Mouse (Mus musculus): ENCODE results near the gene Washc3. TPM values are rescaled to one million over a fixed set of nuclear protein-coding genes. Genes with fewer than 3 reads are reported as not detected.

The Washc3 gene
- 41.3 and 47.5 TPM in 2 replicates for polyA plus RNA-seq (2015; fragmentation: Nextera tagmentation; extraction: Ambion mirVana)

- Histone ChIP-seq H3K4me1 (peaks cover 4% of the 10 kb centered on the region), H3K9ac (replicated peaks) (peak within 1 kb of the TSS; percentile 80), H3K36me3 (no peaks in the 10 kb centered on the region), H3K27ac (replicated peaks) (peak within 1 kb of the TSS; percentile 88), H3K27me3 (replicated peaks) (no peaks in the 10 kb centered on the region), H3K9me3 (replicated peaks) (no peaks in the 10 kb centered on the region), H3K4me2 (peak within 1 kb of the TSS; percentile 72), H3K4me3 (replicated peaks) (peak within 1 kb of the TSS; percentile 70)
- 2% methylated on average over 23 of the region's 23 CpGs for WGBS
- ATAC-seq (ENCODE audit: low FRiP score), result peak; percentile 100
Observed at GRCm38 (mm10) chr10:88200951-88201638, at the start of gene Washc3. TSS of gene Washc3 (plus strand) at chr10:88201093.

- Histone ChIP-seq H3K36me3 (peaks cover 33% of the 10 kb centered on the region), H3K4me3 (replicated peaks) (no peak overlapping the region), H3K27me3 (replicated peaks) (no peaks in the 10 kb centered on the region), H3K9me3 (replicated peaks) (no peaks in the 10 kb centered on the region), H3K4me2 (no peak overlapping the region), H3K4me1 (peaks cover 8% of the 10 kb centered on the region), H3K27ac (replicated peaks) (no peak overlapping the region), H3K9ac (replicated peaks) (no peak overlapping the region)
- 94% methylated on average over 6 of the region's 6 CpGs for WGBS
- ATAC-seq (ENCODE audit: low FRiP score), result no peak
Observed at GRCm38 (mm10) chr10:88151658-88152057, 49.2 kb upstream of the Washc3 start.

- H3K4me3 ChIP-seq (replicated peaks), result no peak overlapping the region
- peaks cover 25% of the 10 kb centered on the region for H3K36me3 ChIP-seq
- H3K9me3 ChIP-seq (replicated peaks), result no peaks in the 10 kb centered on the region
- H3K9ac ChIP-seq (replicated peaks), result no peak overlapping the region
- ATAC-seq (ENCODE audit: low FRiP score), result no peak
- 96% methylated on average over 2 of the region's 2 CpGs for WGBS
- no peaks in the 10 kb centered on the region for H3K4me1 ChIP-seq
- H3K4me2 ChIP-seq, result no peak overlapping the region
- H3K27ac ChIP-seq (replicated peaks), result no peak overlapping the region
- no peaks in the 10 kb centered on the region for H3K27me3 ChIP-seq (replicated peaks)
Observed at GRCm38 (mm10) chr10:88162096-88162495, 38.8 kb upstream of the Washc3 start.

- Histone ChIP-seq H3K9ac (replicated peaks) (no peak overlapping the region), H3K9me3 (replicated peaks) (no peaks in the 10 kb centered on the region), H3K27me3 (replicated peaks) (no peaks in the 10 kb centered on the region), H3K4me1 (no peaks in the 10 kb centered on the region), H3K4me2 (no peak overlapping the region), H3K36me3 (peaks cover 25% of the 10 kb centered on the region), H3K4me3 (replicated peaks) (no peak overlapping the region), H3K27ac (replicated peaks) (no peak overlapping the region)
- WGBS, result 88% methylated on average over 5 of the region's 5 CpGs
- ATAC-seq (ENCODE audit: low FRiP score), result no peak
Observed at GRCm38 (mm10) chr10:88162676-88163075, 38.2 kb upstream of the Washc3 start.

DNA sequence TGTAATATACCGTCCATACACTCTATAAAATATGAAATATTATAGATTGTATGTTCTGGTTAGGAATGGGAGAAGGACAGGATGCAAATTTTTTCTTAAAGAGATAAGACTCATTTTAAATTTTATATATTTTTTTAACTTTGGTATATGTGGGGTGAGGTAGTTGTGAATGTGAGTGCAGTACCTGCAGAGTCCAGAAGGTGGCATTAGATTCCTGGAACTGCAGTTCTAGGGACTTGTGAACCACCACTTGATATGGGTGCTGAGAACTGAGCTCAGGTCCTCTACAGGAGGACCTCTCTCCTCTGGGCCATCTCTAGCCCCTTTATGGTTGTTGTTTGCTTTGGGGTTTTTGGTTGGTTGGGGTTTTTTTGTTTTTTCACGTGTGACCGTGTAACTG lies 34.7 kb upstream of the Washc3 start:
- no peak overlapping the region for H3K4me2 ChIP-seq
- no peaks in the 10 kb centered on the region for H3K9me3 ChIP-seq (replicated peaks)
- no peaks in the 10 kb centered on the region for H3K4me1 ChIP-seq
- no peaks in the 10 kb centered on the region for H3K27me3 ChIP-seq (replicated peaks)
- H3K9ac ChIP-seq (replicated peaks), result no peak overlapping the region
- H3K27ac ChIP-seq (replicated peaks), result no peak overlapping the region
- WGBS, result 93% methylated on average over 3 of the region's 3 CpGs
- ATAC-seq (ENCODE audit: low FRiP score), result no peak
- H3K36me3 ChIP-seq, result peaks cover 11% of the 10 kb centered on the region
- H3K4me3 ChIP-seq (replicated peaks), result no peak overlapping the region

DNA sequence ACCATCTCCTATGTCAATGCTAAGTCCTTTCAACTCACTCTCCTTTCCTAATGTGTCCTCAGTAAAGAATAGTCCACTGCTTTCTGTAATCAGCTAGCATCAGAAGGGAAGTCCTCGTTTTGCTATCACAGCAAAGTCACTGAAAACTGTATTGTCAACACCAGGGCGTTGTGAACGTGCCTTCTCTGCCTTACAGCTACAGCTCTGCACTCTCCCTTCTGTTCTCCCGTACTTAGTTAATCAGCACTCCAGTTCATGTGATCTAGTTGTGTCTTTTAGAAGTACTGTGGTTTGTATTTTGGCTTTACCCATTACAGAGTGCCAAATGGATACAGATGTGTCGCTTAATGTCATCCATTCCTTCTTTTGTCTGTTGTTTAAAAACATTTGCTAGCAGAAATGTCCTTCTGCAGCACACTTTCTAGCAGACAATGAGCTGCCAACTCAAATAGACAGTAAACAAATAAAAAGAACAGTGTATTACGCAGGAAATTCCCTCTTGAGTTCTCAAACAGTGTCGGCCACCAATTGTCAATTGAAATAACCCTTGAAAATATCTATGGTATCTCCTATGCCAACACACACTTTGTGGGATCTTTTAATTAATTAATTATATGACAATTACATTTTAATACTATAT lies 33.3 kb upstream of the Washc3 start:
- Histone ChIP-seq H3K4me3 (replicated peaks) (no peak overlapping the region), H3K9me3 (replicated peaks) (no peaks in the 10 kb centered on the region), H3K27ac (replicated peaks) (no peak overlapping the region), H3K27me3 (replicated peaks) (no peaks in the 10 kb centered on the region), H3K4me2 (no peak overlapping the region), H3K4me1 (no peaks in the 10 kb centered on the region), H3K36me3 (peaks cover 5% of the 10 kb centered on the region; the same call in 1 of the 2 replicates), H3K9ac (replicated peaks) (no peak overlapping the region)
- 80% methylated on average over 7 of the region's 7 CpGs for WGBS
- no peak for ATAC-seq (ENCODE audit: low FRiP score)

DNA sequence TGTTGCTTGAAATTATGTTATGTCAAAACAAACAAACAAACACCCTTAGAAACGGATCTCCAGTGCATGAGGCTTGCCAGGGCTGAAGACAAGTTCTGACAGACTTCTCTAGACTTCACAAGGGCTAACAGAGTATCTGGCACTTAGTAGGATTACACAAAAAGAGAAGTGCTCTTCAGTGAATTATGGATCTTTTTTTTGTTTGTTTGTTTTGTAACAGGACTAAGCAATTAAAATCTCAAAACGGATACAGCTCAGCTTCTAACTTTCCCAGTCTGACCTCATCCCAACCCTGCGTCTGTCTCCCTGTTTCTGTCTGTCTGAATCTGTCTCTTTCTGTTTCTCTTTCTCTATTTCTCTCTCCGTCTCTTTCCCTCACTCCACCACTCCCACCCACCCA lies 352 bp upstream of the Washc3 start:
- Histone ChIP-seq H3K36me3 (no peaks in the 10 kb centered on the region), H3K4me3 (replicated peaks) (peak overlapping the region; percentile 70), H3K9me3 (replicated peaks) (no peaks in the 10 kb centered on the region), H3K4me1 (peaks cover 4% of the 10 kb centered on the region), H3K27me3 (replicated peaks) (no peaks in the 10 kb centered on the region), H3K9ac (replicated peaks) (no peak overlapping the region), H3K4me2 (peak overlapping the region; percentile 72), H3K27ac (replicated peaks) (no peak overlapping the region)
- peak; percentile 60; the same call in 1 of the 2 replicates for ATAC-seq (ENCODE audit: low FRiP score)
- WGBS, result 14% methylated on average over 4 of the region's 4 CpGs

- no peak for ATAC-seq (ENCODE audit: low FRiP score)
- H3K36me3 ChIP-seq, result no peaks in the 10 kb centered on the region
- WGBS, result 75% methylated on average over 13 of the region's 13 CpGs
- no peaks in the 10 kb centered on the region for H3K9me3 ChIP-seq (replicated peaks)
- peaks cover 4% of the 10 kb centered on the region for H3K4me1 ChIP-seq
- H3K4me3 ChIP-seq (replicated peaks), result peak overlapping the region; percentile 70
- H3K9ac ChIP-seq (replicated peaks), result peak overlapping the region; percentile 80
- no peaks in the 10 kb centered on the region for H3K27me3 ChIP-seq (replicated peaks)
- peak overlapping the region; percentile 88 for H3K27ac ChIP-seq (replicated peaks)
- H3K4me2 ChIP-seq, result peak overlapping the region; percentile 72
Observed at GRCm38 (mm10) chr10:88201650-88202049, 757 bp downstream of the Washc3 start.

- no peak overlapping the region for H3K27ac ChIP-seq (replicated peaks)
- H3K4me1 ChIP-seq, result peaks cover 4% of the 10 kb centered on the region
- no peak overlapping the region for H3K9ac ChIP-seq (replicated peaks)
- no peak overlapping the region for H3K4me3 ChIP-seq (replicated peaks)
- no peaks in the 10 kb centered on the region for H3K36me3 ChIP-seq
- H3K27me3 ChIP-seq (replicated peaks), result no peaks in the 10 kb centered on the region
- no peaks in the 10 kb centered on the region for H3K9me3 ChIP-seq (replicated peaks)
- H3K4me2 ChIP-seq, result no peak overlapping the region
- ATAC-seq (ENCODE audit: low FRiP score), result no peak
- WGBS, result 98% methylated on average over 8 of the region's 8 CpGs
Observed at GRCm38 (mm10) chr10:88202581-88202980, 1.7 kb downstream of the Washc3 start.

- H3K27ac ChIP-seq (replicated peaks), result no peak overlapping the region
- 93% methylated on average over 6 of the region's 6 CpGs for WGBS
- H3K9ac ChIP-seq (replicated peaks), result no peak overlapping the region
- ATAC-seq (ENCODE audit: low FRiP score), result no peak
- H3K4me1 ChIP-seq, result peaks cover 4% of the 10 kb centered on the region
- H3K9me3 ChIP-seq (replicated peaks), result no peaks in the 10 kb centered on the region
- H3K36me3 ChIP-seq, result no peaks in the 10 kb centered on the region
- H3K27me3 ChIP-seq (replicated peaks), result no peaks in the 10 kb centered on the region
- H3K4me3 ChIP-seq (replicated peaks), result no peak overlapping the region
- H3K4me2 ChIP-seq, result no peak overlapping the region
Observed at GRCm38 (mm10) chr10:88203236-88203635, 2.3 kb downstream of the Washc3 start.

GRCm38 (mm10) chr10:88212644-88213043 lies 11.8 kb downstream of the Washc3 start:
- Histone ChIP-seq H3K27me3 (replicated peaks) (no peaks in the 10 kb centered on the region), H3K27ac (replicated peaks) (no peak overlapping the region), H3K9me3 (replicated peaks) (no peaks in the 10 kb centered on the region), H3K9ac (replicated peaks) (no peak overlapping the region), H3K36me3 (peaks cover 8% of the 10 kb centered on the region), H3K4me1 (no peaks in the 10 kb centered on the region), H3K4me2 (no peak overlapping the region), H3K4me3 (replicated peaks) (no peak overlapping the region)
- ATAC-seq (ENCODE audit: low FRiP score), result no peak
- 88% methylated on average over 5 of the region's 5 CpGs for WGBS

DNA sequence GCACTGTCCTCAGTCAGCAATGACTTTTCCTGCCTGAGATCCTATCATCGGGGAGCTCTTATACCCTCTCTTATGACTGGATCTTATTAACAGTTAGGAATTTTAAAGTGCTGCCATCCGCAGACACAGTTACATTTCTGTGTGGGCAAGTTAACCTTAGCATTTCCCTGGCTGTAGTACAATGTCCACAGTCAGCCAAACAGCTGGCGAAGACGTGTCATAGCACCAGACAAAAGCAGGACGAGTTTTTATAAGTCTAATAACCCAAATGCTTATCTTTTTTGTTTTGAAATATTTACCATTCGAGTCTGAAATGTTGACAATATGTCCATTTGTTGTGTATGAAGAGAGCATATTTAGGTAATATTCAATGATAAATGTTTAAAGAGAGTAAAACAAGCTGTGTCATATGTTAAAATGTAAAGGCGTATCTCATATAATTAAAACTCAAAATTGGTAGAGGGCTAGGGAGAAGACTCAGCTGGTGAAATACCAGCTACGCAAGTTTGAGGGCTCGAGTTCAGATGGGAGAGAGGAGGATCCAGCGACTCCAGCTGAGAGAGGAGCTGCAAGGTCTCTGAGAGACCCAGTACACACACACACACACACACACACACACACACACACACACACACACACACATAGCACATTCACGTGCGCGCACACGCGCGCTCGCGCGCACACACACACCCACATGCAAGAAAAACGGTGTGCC lies 14.1 kb downstream of the Washc3 start:
- Histone ChIP-seq H3K36me3 (peaks cover 8% of the 10 kb centered on the region), H3K27me3 (replicated peaks) (no peaks in the 10 kb centered on the region), H3K4me2 (no peak overlapping the region), H3K9ac (replicated peaks) (no peak overlapping the region), H3K9me3 (replicated peaks) (no peaks in the 10 kb centered on the region), H3K27ac (replicated peaks) (no peak overlapping the region), H3K4me3 (replicated peaks) (no peak overlapping the region), H3K4me1 (no peaks in the 10 kb centered on the region)
- no peak for ATAC-seq (ENCODE audit: low FRiP score)
- 93% methylated on average over 20 of the region's 20 CpGs for WGBS

All from neural tube, embryonic 15.5 days (tissue).